Mouse (Mus musculus): Measurements from ENCODE around the gene Ptprt. TPM values are rescaled to one million over a fixed set of nuclear protein-coding genes. Genes with fewer than 3 reads are reported as not detected.
"Not testable (repeated sequence)": the region's sequence is repeated elsewhere in the genome, so short reads cannot be mapped to it uniquely, and the experiment has no call there.

Gene Ptprt
- total and polyA plus RNA-seq, 3 experiments: 0.76 TPM; not detected in 2

DNA sequence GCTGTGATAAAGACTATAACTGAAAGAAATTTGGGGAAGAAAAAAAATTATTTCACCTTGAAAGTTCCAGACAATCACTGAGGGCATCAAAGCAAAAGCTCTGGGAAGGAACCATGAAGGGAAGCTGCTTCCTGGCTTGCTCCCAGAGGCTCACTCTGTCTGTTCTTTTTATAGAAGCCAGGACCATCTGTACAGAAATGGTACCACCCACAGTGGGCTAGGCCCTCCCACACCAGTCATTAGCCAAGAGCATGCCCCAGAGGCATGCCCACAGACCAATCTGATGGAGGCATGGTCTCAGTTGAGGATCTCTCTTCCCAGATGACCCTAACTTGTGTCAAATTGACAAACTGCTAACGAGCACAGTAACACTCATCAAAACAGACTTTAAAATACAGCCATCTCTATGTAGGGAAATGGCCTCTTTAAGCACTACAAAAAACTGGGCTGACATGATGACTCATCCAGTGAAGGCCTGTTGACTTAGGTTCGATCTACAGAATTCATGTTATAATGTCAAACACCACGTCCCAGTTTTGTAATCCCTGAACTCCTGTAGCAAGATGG, 519.0 kb downstream of the Ptprt start:
- Histone ChIP-seq H3K27ac (ENCODE audit: insufficient read depth, low read depth) (no peak overlapping the region), H3K4me3 (replicated peaks in 1 of 3; ENCODE audit: low read depth in 2 of 3, low read length in 2 of 3, poor library complexity in 1 of 3) (no peak overlapping the region), H3K9ac (ENCODE audit: insufficient read depth, low read depth) (no peak overlapping the region), H3K4me2 (ENCODE audit: insufficient read depth, low read depth, poor library complexity, severe bottlenecking) (no peak overlapping the region), H3K27me3 (replicated peaks) (no peaks in the 10 kb centered on the region), H3K79me2 (replicated peaks; ENCODE audit: control insufficient read depth, extremely low read depth, insufficient read depth, poor library complexity, severe bottlenecking) (no peaks in the 10 kb centered on the region), H3K9me3 (replicated peaks; ENCODE audit: low read length) (peaks cover 58% of the 10 kb centered on the region), H3K36me3 (replicated peaks in 1 of 2; ENCODE audit: control insufficient read depth in 1 of 2, insufficient read depth in 1 of 2, low read length in 1 of 2) (no peaks in the 10 kb centered on the region), H3K4me1 (ENCODE audit: control insufficient read depth in 1 of 2, insufficient read depth in 2 of 2) (no peaks in the 10 kb centered on the region)
- dilution Hi-C loops (cut with MboI; ENCODE audit: extremely low pct_ligation_motif_present, extremely low pct_unique_long_range_greater_than_20kb, low sequenced_read_pairs): no loop called here
- TF ChIP-seq E2F4 (IDR thresholded peaks at IDR 0.05; ENCODE audit: insufficient replicate concordance, low read depth, low read length) (no peak), CHD1 (IDR thresholded peaks at IDR 0.05; ENCODE audit: low read depth, low read length) (no peak), JUN (IDR thresholded peaks at IDR 0.05; ENCODE audit: insufficient read depth, low read depth, low read length) (no peak), TBP (conservative IDR thresholded peaks at IDR 0.05; ENCODE audit: low read depth, low read length) (no peak), USF2 (conservative IDR thresholded peaks at IDR 0.05; ENCODE audit: low read depth, low read length) (no peak), TCF12 (IDR thresholded peaks at IDR 0.05; ENCODE audit: low read depth, low read length) (no peak), POLR2AphosphoS2 (IDR thresholded peaks at IDR 0.05; ENCODE audit: low read depth, low read length) (no peak), POLR2A (IDR thresholded peaks at IDR 0.05; ENCODE audit: low read depth, low read length) (no peak), ETS1 (conservative IDR thresholded peaks at IDR 0.05; ENCODE audit: low read depth, low read length) (no peak), RAD21 (IDR thresholded peaks at IDR 0.05; ENCODE audit: low read depth, low read length) (no peak), ZC3H11A (IDR thresholded peaks at IDR 0.05; ENCODE audit: low read depth, low read length) (no peak), PAX5 (IDR thresholded peaks at IDR 0.05; ENCODE audit: low read length) (no peak), ZNF384 (IDR thresholded peaks at IDR 0.05; ENCODE audit: low read depth, low read length) (no peak), EP300 (IDR thresholded peaks at IDR 0.05; ENCODE audit: low read length) (no peak), BHLHE40 (IDR thresholded peaks at IDR 0.05; ENCODE audit: low read depth, low read length) (no peak), CHD2 (IDR thresholded peaks at IDR 0.05; ENCODE audit: low read length) (no peak), IRF4 (IDR thresholded peaks at IDR 0.05; ENCODE audit: low read depth, low read length) (no peak), ELF1 (IDR thresholded peaks at IDR 0.05; ENCODE audit: low read depth, low read length) (no peak), MYC (IDR thresholded peaks at IDR 0.05; ENCODE audit: low read depth, low read length) (no peak), JUND (conservative IDR thresholded peaks at IDR 0.05; ENCODE audit: low read depth, low read length) (no peak)
- no peak for DNase-seq (ENCODE audit: extremely low read depth)
- in situ Hi-C loops (cut with MboI; ENCODE audit: low pct_ligation_motif_present, low pct_unique_long_range_greater_than_20kb, low sequenced_read_pairs): no loop called here

DNA sequence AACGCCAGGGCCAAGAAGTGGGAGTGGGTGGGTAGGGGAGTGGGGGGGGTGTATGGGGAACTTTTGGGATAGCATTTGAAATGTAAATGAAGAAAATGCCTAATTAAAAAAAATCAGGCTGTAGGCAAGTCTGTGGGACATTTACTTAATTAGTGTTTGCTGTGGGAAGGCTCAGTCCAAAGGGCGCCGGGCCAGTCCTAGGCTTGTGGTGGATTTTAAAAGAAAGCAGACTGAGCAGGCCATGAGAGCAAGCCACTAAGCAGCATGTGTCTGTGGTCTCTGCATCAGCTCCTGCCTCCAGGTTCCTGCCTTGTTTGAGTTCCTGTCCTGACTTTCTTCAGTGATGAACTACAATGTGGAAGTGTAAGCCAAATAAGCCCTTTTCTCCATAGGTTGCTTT, 524.8 kb downstream of the Ptprt start:
- H3K36me3 ChIP-seq (replicated peaks in 1 of 2; ENCODE audit: control insufficient read depth in 1 of 2, insufficient read depth in 1 of 2, low read length in 1 of 2); H3K9ac ChIP-seq (ENCODE audit: insufficient read depth, low read depth); H3K79me2 ChIP-seq (replicated peaks; ENCODE audit: control insufficient read depth, extremely low read depth, insufficient read depth, poor library complexity, severe bottlenecking); DNase-seq (ENCODE audit: extremely low read depth); H3K27ac ChIP-seq (ENCODE audit: insufficient read depth, low read depth); H3K4me1 ChIP-seq (ENCODE audit: control insufficient read depth in 1 of 2, insufficient read depth in 2 of 2); H3K4me2 ChIP-seq (ENCODE audit: insufficient read depth, low read depth, poor library complexity, severe bottlenecking); dilution Hi-C loops (cut with MboI; ENCODE audit: extremely low pct_ligation_motif_present, extremely low pct_unique_long_range_greater_than_20kb, low sequenced_read_pairs); H3K27me3 ChIP-seq (replicated peaks); in situ Hi-C loops (cut with MboI; ENCODE audit: low pct_ligation_motif_present, low pct_unique_long_range_greater_than_20kb, low sequenced_read_pairs); H3K4me3 ChIP-seq (replicated peaks in 1 of 3; ENCODE audit: low read depth in 2 of 3, low read length in 2 of 3, poor library complexity in 1 of 3): not testable (repeated sequence)
- H3K9me3 ChIP-seq (replicated peaks; ENCODE audit: low read length): peaks cover 71% of the 10 kb centered on the region

Data from CH12.LX (cell line).